Mouse (Mus musculus): Measurements from ENCODE around the gene Gsdma. TPM values are rescaled to one million over a fixed set of nuclear protein-coding genes. Genes with fewer than 3 reads are reported as not detected.
A peak's percentile ranks its signal among the peaks of the same experiment; 100 is the strongest.
"Not testable (repeated sequence)": the region's sequence is repeated elsewhere in the genome, so short reads cannot be mapped to it uniquely, and the experiment has no call there.

Gene Gsdma
- polyA plus RNA-seq, 1 experiment from 2014 or later, result not detected

- H3K36me3 ChIP-seq (replicated peaks; ENCODE audit: insufficient read depth, low read length); H3K4me2 ChIP-seq (ENCODE audit: low read depth, low read length); H3K27ac ChIP-seq (ENCODE audit: low read depth); H3K4me1 ChIP-seq (ENCODE audit: insufficient read depth); H3K27me3 ChIP-seq (ENCODE audit: insufficient read depth, low read length); H3K4me3 ChIP-seq (ENCODE audit: low read depth, low read length); H3K9ac ChIP-seq (replicated peaks); H3K9me3 ChIP-seq (ENCODE audit: low read length): not testable (repeated sequence)
- 5% methylated on average over 6 of the region's 7 CpGs for WGBS (ENCODE audit: insufficient replicate concordance)
- DNase-seq (peak; percentile 69), ATAC-seq (peak; percentile 70)
- peak; percentile 76 for TF ChIP-seq CTCF (IDR thresholded peaks at IDR 0.05; ENCODE audit: low read depth)
Observed at GRCm38 (mm10) chr11:98673136-98673535, 9.0 kb downstream of the Gsdma start.

- H3K9me3 ChIP-seq (ENCODE audit: low read length), result no peaks in the 10 kb centered on the region
- no peak overlapping the region for H3K4me2 ChIP-seq (ENCODE audit: low read depth, low read length)
- H3K36me3 ChIP-seq (replicated peaks; ENCODE audit: insufficient read depth, low read length), result no peaks in the 10 kb centered on the region
- no peak overlapping the region for H3K9ac ChIP-seq (replicated peaks)
- TF ChIP-seq EP300 (IDR thresholded peaks at IDR 0.05; ENCODE audit: low read depth), result no peak
- no peak for TF ChIP-seq CTCF (IDR thresholded peaks at IDR 0.05; ENCODE audit: low read depth)
- no peak overlapping the region for H3K4me3 ChIP-seq (ENCODE audit: low read depth, low read length)
- DNase-seq, result no peak
- ATAC-seq, result no peak
- no peaks in the 10 kb centered on the region; the same call in 1 of the 2 replicates for H3K4me1 ChIP-seq (ENCODE audit: insufficient read depth)
- no peak overlapping the region for H3K27ac ChIP-seq (ENCODE audit: low read depth)
- 41% methylated on average over 7 of the region's 7 CpGs for WGBS (ENCODE audit: insufficient replicate concordance)
- H3K27me3 ChIP-seq (ENCODE audit: insufficient read depth, low read length), result no peaks in the 10 kb centered on the region
Observed at GRCm38 (mm10) chr11:98675829-98676363, 11.7 kb downstream of the Gsdma start.

- Histone ChIP-seq H3K9ac (replicated peaks) (no peak overlapping the region), H3K4me2 (ENCODE audit: low read depth, low read length) (no peak overlapping the region), H3K4me3 (ENCODE audit: low read depth, low read length) (no peak overlapping the region), H3K27ac (ENCODE audit: low read depth) (no peak overlapping the region), H3K9me3 (ENCODE audit: low read length) (no peaks in the 10 kb centered on the region), H3K27me3 (ENCODE audit: insufficient read depth, low read length) (no peaks in the 10 kb centered on the region), H3K4me1 (ENCODE audit: insufficient read depth) (peaks cover 6% of the 10 kb centered on the region; the same call in 1 of the 2 replicates), H3K36me3 (replicated peaks; ENCODE audit: insufficient read depth, low read length) (peaks cover 3% of the 10 kb centered on the region)
- DNase-seq, result no peak
- 88% methylated on average over 1 of the region's 1 CpGs for WGBS (ENCODE audit: insufficient replicate concordance)
- TF ChIP-seq EP300 (IDR thresholded peaks at IDR 0.05; ENCODE audit: low read depth) (no peak), CTCF (IDR thresholded peaks at IDR 0.05; ENCODE audit: low read depth) (peak; percentile 53)
- ATAC-seq, result no peak
Observed at GRCm38 (mm10) chr11:98680023-98680422, 15.9 kb downstream of the Gsdma start.

- not testable (repeated sequence) for H3K27ac ChIP-seq (ENCODE audit: low read depth); ATAC-seq; H3K4me3 ChIP-seq (ENCODE audit: low read depth, low read length); DNase-seq; H3K9ac ChIP-seq (replicated peaks); H3K27me3 ChIP-seq (ENCODE audit: insufficient read depth, low read length); H3K36me3 ChIP-seq (replicated peaks; ENCODE audit: insufficient read depth, low read length); H3K9me3 ChIP-seq (ENCODE audit: low read length); H3K4me2 ChIP-seq (ENCODE audit: low read depth, low read length); H3K4me1 ChIP-seq (ENCODE audit: insufficient read depth)
- 76% methylated on average over 4 of the region's 4 CpGs for WGBS (ENCODE audit: insufficient replicate concordance)
Observed at GRCm38 (mm10) chr11:98680595-98680994, 16.4 kb downstream of the Gsdma start.

- Histone ChIP-seq H3K9me3 (ENCODE audit: low read length) (no peaks in the 10 kb centered on the region), H3K36me3 (replicated peaks; ENCODE audit: insufficient read depth, low read length) (peaks cover 15% of the 10 kb centered on the region), H3K4me3 (ENCODE audit: low read depth, low read length) (no peak overlapping the region), H3K27me3 (ENCODE audit: insufficient read depth, low read length) (no peaks in the 10 kb centered on the region), H3K27ac (ENCODE audit: low read depth) (no peak overlapping the region), H3K9ac (replicated peaks) (no peak overlapping the region), H3K4me1 (ENCODE audit: insufficient read depth) (peaks cover 6% of the 10 kb centered on the region; the same call in 1 of the 2 replicates), H3K4me2 (ENCODE audit: low read depth, low read length) (no peak overlapping the region)
- WGBS (ENCODE audit: insufficient replicate concordance), result 74% methylated on average over 4 of the region's 4 CpGs
- DNase-seq (no peak), ATAC-seq (no peak)
- TF ChIP-seq EP300 (IDR thresholded peaks at IDR 0.05; ENCODE audit: low read depth) (no peak), CTCF (IDR thresholded peaks at IDR 0.05; ENCODE audit: low read depth) (no peak)
Observed at GRCm38 (mm10) chr11:98681186-98681585, 17.0 kb downstream of the Gsdma start.

- H3K9ac ChIP-seq (replicated peaks), result peak within 1 kb of the TSS; percentile 98
- H3K27me3 ChIP-seq (ENCODE audit: insufficient read depth, low read length), result no peaks in the 10 kb centered on the region
- WGBS (ENCODE audit: insufficient replicate concordance), result 4% methylated on average over 45 of the region's 45 CpGs
- TF ChIP-seq CTCF (IDR thresholded peaks at IDR 0.05; ENCODE audit: low read depth) (peak; percentile 52), EP300 (IDR thresholded peaks at IDR 0.05; ENCODE audit: low read depth) (peak; percentile 77; the same call in 1 of the 2 replicates)
- peak; percentile 96 for DNase-seq
- peaks cover 24% of the 10 kb centered on the region for H3K36me3 ChIP-seq (replicated peaks; ENCODE audit: insufficient read depth, low read length)
- H3K4me1 ChIP-seq (ENCODE audit: insufficient read depth), result peaks cover 6% of the 10 kb centered on the region; the same call in 1 of the 2 replicates
- H3K9me3 ChIP-seq (ENCODE audit: low read length), result no peaks in the 10 kb centered on the region
- peak; percentile 95 for ATAC-seq
- H3K4me2 ChIP-seq (ENCODE audit: low read depth, low read length), result peak within 1 kb of the TSS; percentile 70
- peak within 1 kb of the TSS; percentile 91 for H3K4me3 ChIP-seq (ENCODE audit: low read depth, low read length)
- H3K27ac ChIP-seq (ENCODE audit: low read depth), result peak within 1 kb of the TSS; percentile 85
Observed at GRCm38 (mm10) chr11:98681786-98682745, 17.9 kb downstream of the Gsdma start, which contains the start of gene Psmd3. Gene Psmd3, plus strand, starts transcription at chr11:98682554.

All from liver, postnatal 0 days (tissue).